Mouse (Mus musculus) gonadal fat pad, adult 2 months (tissue): ENCODE results near the gene Gm45753. TPM values are rescaled to one million over a fixed set of nuclear protein-coding genes. Genes with fewer than 3 reads are reported as not detected.

Source experiments
- DNase-seq: peaks from one replicate; pipeline ENCODE4 v3.0.0-alpha.2; 2012; ENCODE audit warnings: low read depth
- polyA plus RNA-seq: library from polyadenylated mRNA; depleted of rRNA; stranded (reverse); fragments of >200 nt; gene quantifications from 2 replicates; pipeline ENCODE4 v1.2.3, GENCODE M21; 2012

The Gm45753 gene
- polyA plus RNA-seq, 1 experiment: 0.58 TPM

- DNase-seq: no peak
Measured at GRCm38 (mm10) chr8:45274317-45274716, 33.9 kb downstream of the Gm45753 start.

GRCm38 (mm10) chr8:45269056-45269455 lies 39.2 kb downstream of the Gm45753 start:
- no peak for DNase-seq

GRCm38 (mm10) chr8:45268485-45268884 lies 39.8 kb downstream of the Gm45753 start:
- no peak for DNase-seq

GRCm38 (mm10) chr8:45267611-45268391 lies 40.5 kb downstream of the Gm45753 start:
- no peak for DNase-seq

- DNase-seq: no peak
Measured at GRCm38 (mm10) chr8:45266993-45267392, 41.3 kb downstream of the Gm45753 start.

GRCm38 (mm10) chr8:45264918-45265317 lies 43.3 kb downstream of the Gm45753 start:
- DNase-seq: no peak

- DNase-seq: no peak
Measured at GRCm38 (mm10) chr8:45262851-45263250, 45.4 kb downstream of the Gm45753 start.

- DNase-seq: no peak
Measured at GRCm38 (mm10) chr8:45261920-45262319, 46.3 kb downstream of the Gm45753 start, which contains the start of gene F11. Gene F11, minus strand, starts transcription at chr8:45262031.

GRCm38 (mm10) chr8:45258421-45258820 lies 49.8 kb downstream of the Gm45753 start:
- DNase-seq: no peak

GRCm38 (mm10) chr8:45255040-45255439 lies 53.2 kb downstream of the Gm45753 start:
- DNase-seq: no peak

- DNase-seq: peak; percentile 16
Measured at GRCm38 (mm10) chr8:45254194-45254842, 53.9 kb downstream of the Gm45753 start.

GRCm38 (mm10) chr8:45253586-45253985 lies 54.7 kb downstream of the Gm45753 start:
- no peak for DNase-seq

- no peak for DNase-seq
Measured at GRCm38 (mm10) chr8:45253111-45253510, 55.2 kb downstream of the Gm45753 start.

GRCm38 (mm10) chr8:45246307-45246706 lies 62.0 kb downstream of the Gm45753 start:
- DNase-seq: no peak

- DNase-seq: no peak
Measured at GRCm38 (mm10) chr8:45239363-45239762, 68.9 kb downstream of the Gm45753 start.

- DNase-seq: no peak
Measured at GRCm38 (mm10) chr8:45238282-45238681, 70.0 kb downstream of the Gm45753 start.

GRCm38 (mm10) chr8:45236164-45236912 lies 71.9 kb downstream of the Gm45753 start:
- no peak for DNase-seq

- no peak for DNase-seq
Measured at GRCm38 (mm10) chr8:45235228-45235627, 73.0 kb downstream of the Gm45753 start.

GRCm38 (mm10) chr8:45233256-45233655 lies 75.0 kb downstream of the Gm45753 start:
- DNase-seq: no peak
